ENCODE assay signal across 17 mouse cellular contexts in genomic region chr10:75224154-75224553, GRCm38 (mm10). TPM values are rescaled to one million over a fixed set of nuclear protein-coding genes. Genes with fewer than 3 reads are reported as not detected.
DNase-seq lines count a peak whose midpoint lies in the region; ATAC-seq and TF ChIP-seq lines count a peak whose summit lies in the region.
"Had no signal": no experiment of that assay in that cellular context is flagged by ENCODE, and none has a peak within 500 bp of the region (broad histone marks: within the 10 kb centered on the region; RNA-seq: fewer than 3 reads in every experiment).

No protein-coding gene starts in this region.

- no peak for TF ChIP-seq CTCF in C2C12 (IDR thresholded peaks at IDR 0.05; ENCODE audit: control insufficient read depth, insufficient read depth, insufficient read length)

- H3K79me2 ChIP-seq in C2C12 (ENCODE audit: control insufficient read depth, insufficient read depth): peaks cover 96% of the 10 kb centered on the region

- H3K79me3 ChIP-seq in C2C12 (ENCODE audit: low read depth): peaks cover 81% of the 10 kb centered on the region

- peak; percentile 63 for DNase-seq in heart, adult 11 months
- DNase-seq in heart, postnatal 14 days: no peak
- DNase-seq in limb, embryonic 10.5 days (ENCODE audit: low spot score): no peak
- peak; percentile 42 to 64 for DNase-seq in adrenal gland, postnatal 36 days
- DNase-seq in cerebellum, adult 11 months: no peak
- DNase-seq: cerebellum, adult 11-12 months; lung, adult 2 months; lung, postnatal 4 days; right cerebral cortex, postnatal 14 days had no signal

- H3K4me2 ChIP-seq in limb, embryonic 13.5 days (replicated peaks): no peak overlapping the region
- H3K4me2 ChIP-seq: forebrain, embryonic 13.5 days; intestine, embryonic 15.5 days; limb, embryonic 15.5 days; neural tube, embryonic 12.5 days had no signal

- intact Hi-C loops in heart, postnatal 14 days (cut with DNase I): no loop called here

- H3K4me3 ChIP-seq in limb, embryonic 13.5 days: no peak overlapping the region
- no peak overlapping the region for H3K4me3 ChIP-seq in limb, embryonic 10.5 days
- no peak overlapping the region for H3K4me3 ChIP-seq in C2C12 (ENCODE audit: insufficient read depth, poor library complexity, severe bottlenecking)
- H3K4me3 ChIP-seq: embryonic facial prominence, embryonic 10.5 days; forebrain, embryonic 13.5 days; intestine, embryonic 15.5 days; limb, embryonic 15.5 days; midbrain, embryonic 10.5 days; neural tube, embryonic 12.5 days had no signal

- 76% methylated on average over 3 of the region's 3 CpGs for WGBS in limb, embryonic 13.5 days
- 78% methylated on average over 3 of the region's 3 CpGs for WGBS in limb, embryonic 10.5 days

- H3K9me3 ChIP-seq in limb, embryonic 13.5 days: no peaks in the 10 kb centered on the region
- H3K9me3 ChIP-seq in limb, embryonic 10.5 days (replicated peaks): no peaks in the 10 kb centered on the region
- H3K9me3 ChIP-seq: embryonic facial prominence, embryonic 10.5 days; forebrain, embryonic 13.5 days; intestine, embryonic 15.5 days; limb, embryonic 15.5 days; midbrain, embryonic 10.5 days; neural tube, embryonic 12.5 days had no signal

- H3ac ChIP-seq in C2C12 (ENCODE audit: control insufficient read depth, insufficient read length, low read depth): peak overlapping the region; percentile 40

- peaks cover 6% of the 10 kb centered on the region; the same call in 1 of the 2 replicates for H3K36me3 ChIP-seq in limb, embryonic 13.5 days
- peaks cover 5% of the 10 kb centered on the region for H3K36me3 ChIP-seq in limb, embryonic 10.5 days
- peaks cover 3% of the 10 kb centered on the region for H3K36me3 ChIP-seq in C2C12 (ENCODE audit: control insufficient read depth, insufficient read depth)
- H3K36me3 ChIP-seq: intestine, embryonic 15.5 days; limb, embryonic 15.5 days; neural tube, embryonic 12.5 days had no signal

- H3K4me1 ChIP-seq in limb, embryonic 13.5 days: peaks cover 32% of the 10 kb centered on the region
- H3K4me1 ChIP-seq in limb, embryonic 10.5 days: no peaks in the 10 kb centered on the region
- H3K4me1 ChIP-seq: forebrain, embryonic 13.5 days; midbrain, embryonic 10.5 days had no signal

- ATAC-seq in limb, embryonic 13.5 days (ENCODE audit: low FRiP score, low read depth): no peak
- ATAC-seq: forebrain, embryonic 13.5 days; intestine, embryonic 15.5 days had no signal

- no peak overlapping the region for H3K9ac ChIP-seq in limb, embryonic 13.5 days
- H3K9ac ChIP-seq: forebrain, embryonic 13.5 days; intestine, embryonic 15.5 days; limb, embryonic 15.5 days; neural tube, embryonic 12.5 days had no signal

- no peaks in the 10 kb centered on the region for H3K27me3 ChIP-seq in limb, embryonic 13.5 days
- no peaks in the 10 kb centered on the region for H3K27me3 ChIP-seq in limb, embryonic 10.5 days (ENCODE audit: low read depth, poor library complexity, severe bottlenecking)
- H3K27me3 ChIP-seq in C2C12 (ENCODE audit: control insufficient read depth, insufficient read depth, insufficient read length): no peaks in the 10 kb centered on the region
- H3K27me3 ChIP-seq: forebrain, embryonic 13.5 days; intestine, embryonic 15.5 days; limb, embryonic 15.5 days; neural tube, embryonic 12.5 days had no signal

- H3K27ac ChIP-seq in limb, embryonic 13.5 days: peak overlapping the region; percentile 10; the same call in 1 of the 2 replicates
- H3K27ac ChIP-seq in limb, embryonic 10.5 days: no peak overlapping the region
- H3K27ac ChIP-seq: embryonic facial prominence, embryonic 10.5 days; forebrain, embryonic 13.5 days; intestine, embryonic 15.5 days; midbrain, embryonic 10.5 days; neural tube, embryonic 12.5 days had no signal

TF ChIP-seq in C2C12, 6 proteins besides CTCF, POLR2A, EP300 and RAD21:
- TF ChIP-seq USF1 (IDR thresholded peaks at IDR 0.05; ENCODE audit: low read depth) (no peak), MYOD1 (IDR thresholded peaks at IDR 0.05; ENCODE audit: control insufficient read depth, insufficient read length, low read depth) (no peak), MAX (IDR thresholded peaks at IDR 0.05) (no peak), FOSL1 (IDR thresholded peaks at IDR 0.05; ENCODE audit: insufficient read depth, low read length, poor library complexity, severe bottlenecking) (no peak), MYOG (IDR thresholded peaks at IDR 0.05; ENCODE audit: control insufficient read depth, extremely low read depth, insufficient read length) (no peak), CEBPB (IDR thresholded peaks at IDR 0.05; ENCODE audit: low read depth) (no peak)

RNA-seq across cellular contexts. Expression of gene Specc1l, which starts 12.3 kb away (rescaled TPM):
- 10 to 100 TPM; 38.3 to 42.9 TPM for total RNA-seq in heart, postnatal 14 days (2021)
- 38.8 and 39.4 TPM in 2 replicates for polyA plus RNA-seq in limb, embryonic 13.5 days (2015; fragmentation: Nextera tagmentation; extraction: Ambion mirVana)
- polyA plus RNA-seq in limb, embryonic 10.5 days (2016; fragmentation: Nextera tagmentation; extraction: Ambion mirVana): 33.5 and 41.9 TPM in 2 replicates
- polyA plus RNA-seq in C2C12 (2012; fragmentation: generic; extraction: Trizol): 19.1 TPM
- 10 to 100 TPM; 53.8 to 63.4 TPM for total RNA-seq in adrenal gland, postnatal 36 days (2021)

Comparison
In these comparisons a context has a peak if more than half of its experiments do, and no peak if none do; other contexts are left out.
1. DNase-seq: peak in heart, adult 11 months (single experiment) and adrenal gland, postnatal 36 days (2 of 2); none in heart, postnatal 14 days (0 of 2), limb, embryonic 10.5 days (single experiment) and cerebellum, adult 11 months (single experiment).